Mouse (Mus musculus) Patski (cell line): ENCODE measurements around the gene Ccl2. TPM values are rescaled to one million over a fixed set of nuclear protein-coding genes. Genes with fewer than 3 reads are reported as not detected.

Experiments
- ATAC-seq: fragments of 100-300 bp; one replicate; pipeline ENCODE4 v1.8.0; 2021
- CTCF ChIA-PET: fragments of 350-600 bp; sonication (Branson Sonifier 250); formaldehyde crosslinking; loops from one replicate; lab custom pipeline; 2022; ENCODE audit warnings: inconsistent platforms; lab: Charles Lee
- POLR2A ChIA-PET: fragments of 350-600 bp; sonication (Branson Sonifier 250); formaldehyde crosslinking; loops from one replicate; lab custom pipeline; 2022; ENCODE audit warnings: antibody characterized with exemption, inconsistent platforms; lab: Charles Lee
- DNase-seq: peaks from one replicate; pipeline ENCODE4 v3.0.0-alpha.2; 2011; ENCODE audit warnings: low read depth, low spot score
- H3K27me3 ChIP-seq: fragments of 371-371 bp; one replicate; pipeline ENCODE4 v1.5.1; 2021
- CTCF ChIP-seq: fragments of 100-300 bp; IDR thresholded peaks from one replicate; pipeline ENCODE4 v1.5.1; 2021
- in situ Hi-C: fragments of 300-500 bp; cut with MboI; formaldehyde crosslinking; loops from 3 replicates; pipeline ENCODE4 v1.11.1; 2018; ENCODE audit warnings: low pct_unique_long_range_greater_than_20kb, mixed read lengths
- polyA plus RNA-seq: library from polyadenylated mRNA; unstranded; gene quantifications from one replicate; pipeline ENCODE4 v1.2.3, GENCODE M21; 2021

The Ccl2 gene
- polyA plus RNA-seq, 1 experiment from 2014 or later, result 382 TPM

DNA sequence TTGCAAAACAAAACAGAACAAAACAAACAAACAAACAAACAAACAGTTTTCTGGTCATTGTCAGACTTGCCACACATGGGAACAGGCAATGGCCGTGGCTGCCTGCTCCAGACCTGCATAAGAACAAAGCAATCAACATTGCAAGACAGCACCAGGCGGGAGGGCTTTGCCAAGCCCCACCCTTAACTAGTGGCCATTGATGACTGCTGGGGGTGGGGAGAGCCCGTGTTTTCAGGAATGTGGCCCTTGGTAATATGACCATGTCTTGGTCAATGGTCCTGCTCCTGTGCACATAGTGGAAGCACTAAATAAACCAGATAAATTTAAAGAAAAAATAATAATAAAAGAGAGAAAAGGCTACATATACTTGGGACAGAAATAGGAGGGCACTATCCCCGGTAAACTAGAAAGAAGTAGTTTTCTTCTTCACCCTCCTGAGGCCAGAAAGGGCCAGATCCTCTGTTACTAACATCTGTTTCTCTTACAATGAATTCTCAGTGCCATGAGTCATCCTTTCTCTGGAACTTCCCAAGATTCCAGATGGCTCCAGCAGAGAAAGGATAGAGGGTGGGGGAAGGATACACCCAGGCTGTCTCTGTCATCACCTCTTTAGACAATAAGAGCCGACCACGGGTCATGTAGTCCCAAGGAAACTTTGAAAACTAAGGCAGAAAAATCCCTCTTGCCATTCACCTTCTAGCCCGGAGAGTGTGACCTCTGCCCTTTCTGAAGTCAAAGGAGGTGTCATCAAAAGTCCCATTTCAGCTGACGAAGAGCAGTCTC is 23.8 kb upstream of the Ccl2 start:
- no peak for DNase-seq
- in situ Hi-C loops, result no loop called here
- TF ChIP-seq CTCF, result no peak

DNA sequence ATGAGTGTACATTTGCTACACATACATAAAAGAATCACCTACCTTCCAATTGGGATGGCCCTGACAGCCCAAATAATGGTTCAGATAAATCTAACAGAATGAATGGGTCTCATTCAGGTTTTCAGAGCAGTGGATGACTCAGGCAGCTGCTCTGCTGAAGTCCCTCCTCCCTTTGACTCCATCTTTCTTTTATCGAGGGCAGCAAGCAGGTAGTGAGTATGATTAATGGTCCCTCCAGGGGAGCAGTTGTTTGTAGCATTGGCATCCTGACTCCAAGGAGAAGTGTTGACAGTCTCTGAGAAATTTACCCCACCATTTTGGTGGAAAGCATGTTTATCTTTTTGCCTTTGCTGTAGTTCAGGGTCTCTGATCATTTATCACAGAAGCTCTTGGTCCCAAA is 21.6 kb upstream of the Ccl2 start:
- in situ Hi-C loops, result no loop called here
- POLR2A ChIA-PET, result no interaction called here

More for the DNA sequence above, 23.8 kb upstream of the Ccl2 start:
- ChIA-PET CTCF (no interaction called here), POLR2A (interaction anchor here (1.2 kb wide), 1 partner anchor 23 kb away, joined by 6 read pairs; the partner anchor contains the start of gene Ccl2)
- H3K27me3 ChIP-seq, result no peaks in the 10 kb centered on the region
- ATAC-seq, result peak; percentile 63

DNA sequence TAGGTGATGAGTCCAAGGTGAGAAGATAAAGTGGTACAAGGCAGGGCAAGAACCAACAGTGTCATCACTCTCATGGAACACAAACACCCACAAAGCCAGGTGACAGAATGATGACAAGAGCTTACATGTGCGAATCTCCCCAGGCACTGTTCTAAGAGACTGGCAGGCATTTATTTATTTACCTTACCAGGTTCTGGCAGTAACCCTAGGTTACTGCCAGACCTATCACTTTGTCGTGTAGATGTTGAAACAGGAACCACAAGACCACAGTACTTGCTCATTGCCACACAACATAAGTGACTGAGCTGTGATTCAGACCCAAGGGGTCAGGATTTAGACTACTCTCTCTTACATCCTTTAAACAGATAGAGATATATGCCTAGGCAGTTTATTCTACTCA is 20.3 kb upstream of the Ccl2 start:
- ATAC-seq (peak; percentile 61), DNase-seq (no peak)
- ChIA-PET POLR2A (interaction anchor here (0.6 kb wide), 1 partner anchor 347 kb away, joined by 6 read pairs; no protein-coding TSS in a partner anchor), CTCF (interaction anchor here (1.4 to 2.5 kb wide), 4 partner anchors 18 to 30 kb away, joined by 3 to 8 read pairs (median 4); partner anchors contain the start of genes Ccl7 and Gm17268)
- H3K27me3 ChIP-seq, result no peaks in the 10 kb centered on the region
- TF ChIP-seq CTCF, result no peak
- in situ Hi-C loops, result no loop called here

More for the DNA sequence above, 21.6 kb upstream of the Ccl2 start:
- CTCF ChIA-PET, result interaction anchor here (1.2 to 1.7 kb wide), 2 partner anchors 16 to 17 kb away, joined by 3 to 4 read pairs; no protein-coding TSS in a partner anchor
- no peak for DNase-seq
- no peak for TF ChIP-seq CTCF
- no peaks in the 10 kb centered on the region for H3K27me3 ChIP-seq
- no peak for ATAC-seq

DNA sequence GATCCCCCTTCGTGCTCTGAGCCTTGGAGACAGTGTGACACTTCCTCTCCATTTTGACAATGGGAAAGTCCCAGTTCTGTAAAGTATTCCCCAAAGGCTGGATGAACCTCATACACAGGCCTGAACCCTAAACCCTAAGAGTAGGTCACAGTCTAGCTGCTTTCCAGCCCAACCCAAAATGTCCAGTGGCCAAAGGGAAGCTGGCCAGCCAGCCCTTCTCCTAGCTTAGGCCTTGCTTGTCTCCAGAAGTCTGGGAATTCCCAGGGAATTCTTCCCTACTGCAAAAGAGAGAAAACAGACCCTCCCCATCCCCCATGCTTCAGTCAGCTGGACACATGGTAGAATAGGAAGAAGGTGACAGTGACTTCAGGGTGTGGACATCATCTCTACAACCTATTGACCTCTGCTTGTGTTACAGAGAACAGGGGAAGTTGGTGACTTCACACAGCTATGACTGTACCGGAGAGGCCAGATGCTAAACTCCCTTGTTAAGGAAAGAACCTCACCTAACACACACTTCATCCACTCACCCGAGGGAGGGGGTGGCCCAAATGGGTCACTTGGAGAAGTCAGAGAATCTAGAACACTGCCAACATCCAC is 19.1 kb upstream of the Ccl2 start:
- ChIA-PET POLR2A (no interaction called here), CTCF (interaction anchor here (1.3 to 2.5 kb wide), 3 partner anchors 9 to 29 kb away, joined by 3 to 8 read pairs (median 3); partner anchors contain the start of genes Ccl7 and Gm17268)
- no peak for DNase-seq
- ATAC-seq, result no peak
- no peak for TF ChIP-seq CTCF
- no peaks in the 10 kb centered on the region for H3K27me3 ChIP-seq
- in situ Hi-C loops, result no loop called here

DNA sequence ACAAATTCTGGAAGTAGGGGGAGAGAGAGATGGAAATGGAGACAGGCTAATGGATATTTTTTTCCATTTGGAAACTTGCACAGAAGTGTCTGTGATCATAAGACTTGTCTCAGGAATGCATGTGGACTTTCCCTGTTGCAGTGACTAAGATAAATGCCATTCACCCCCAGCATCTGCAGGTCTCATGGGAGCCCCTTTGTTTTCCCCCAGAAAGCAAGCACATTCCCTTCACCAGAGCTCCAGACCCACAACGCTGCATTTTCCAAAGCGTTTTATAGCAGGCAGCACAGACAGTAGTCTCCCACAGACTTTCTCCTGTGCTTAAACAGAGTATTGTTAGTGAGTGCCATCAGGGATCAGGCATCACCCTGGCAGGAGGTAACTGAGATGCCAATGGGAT is 16.0 kb upstream of the Ccl2 start:
- peak; percentile 61 for ATAC-seq
- ChIA-PET CTCF (interaction anchor here (1.0 to 1.7 kb wide), 3 partner anchors 11 to 13 kb away, joined by 4 to 8 read pairs (median 5); no protein-coding TSS in a partner anchor), POLR2A (interaction anchor here (1.2 to 1.8 kb wide), 2 partner anchors 15 to 16 kb away, joined by 7 read pairs; partner anchors contain the start of gene Ccl2)
- no peak for DNase-seq
- in situ Hi-C loops, result no loop called here
- no peaks in the 10 kb centered on the region for H3K27me3 ChIP-seq
- no peak for TF ChIP-seq CTCF

DNA sequence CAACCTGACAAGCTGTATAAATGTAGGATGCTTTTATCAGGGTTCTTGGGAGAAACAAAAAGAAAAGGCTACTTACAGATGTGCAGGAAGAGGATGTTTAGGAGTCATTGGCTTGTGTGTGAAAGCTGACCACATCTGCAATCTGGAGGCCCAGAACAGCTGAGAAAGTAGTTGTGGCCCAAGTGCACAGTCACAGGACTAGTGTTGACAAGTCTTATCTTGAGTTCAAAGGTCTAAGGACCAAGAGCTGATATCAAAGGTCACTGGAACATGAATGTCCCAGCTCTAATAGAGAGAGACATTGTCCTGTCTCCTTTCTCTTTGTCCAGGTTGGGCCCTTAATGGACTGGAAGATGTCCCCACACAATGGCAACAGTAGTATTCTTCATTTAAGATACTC is 15.6 kb upstream of the Ccl2 start:
- CTCF ChIA-PET, result interaction anchor here (1.0 to 1.7 kb wide), 4 partner anchors 11 to 155 kb away, joined by 3 to 8 read pairs (median 4); no protein-coding TSS in a partner anchor
- DNase-seq (no peak), ATAC-seq (no peak)
- TF ChIP-seq CTCF, result no peak
- H3K27me3 ChIP-seq, result no peaks in the 10 kb centered on the region
- in situ Hi-C loops, result no loop called here
- POLR2A ChIA-PET, result interaction anchor here (0.6 to 1.8 kb wide), 3 partner anchors 16 to 23 kb away, joined by 5 to 7 read pairs (median 7); partner anchors contain the start of gene Ccl2

DNA sequence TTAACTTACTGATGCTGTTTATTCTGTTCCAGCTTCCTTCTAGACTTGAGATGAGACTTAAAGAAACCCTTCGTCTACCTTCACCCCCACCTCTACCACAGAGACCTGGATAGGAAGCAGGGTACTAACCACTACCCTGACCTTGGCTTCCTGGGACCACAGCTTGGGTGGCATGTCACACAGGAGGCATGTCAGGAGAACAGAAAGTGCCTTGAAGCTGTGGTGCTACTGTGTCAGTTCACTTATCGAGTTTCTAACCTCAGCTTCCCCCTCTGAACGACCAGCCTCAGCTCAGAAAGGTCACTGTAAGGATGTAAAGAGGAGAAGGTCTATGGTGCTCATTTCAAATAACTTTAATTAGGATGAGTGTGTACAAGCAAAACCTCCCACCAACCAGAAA is 14.0 kb upstream of the Ccl2 start:
- ATAC-seq, result no peak
- CTCF ChIA-PET, result interaction anchor here (1.1 to 1.6 kb wide), 2 partner anchors 12 to 19 kb away, joined by 3 to 8 read pairs; no protein-coding TSS in a partner anchor
- DNase-seq, result no peak
- in situ Hi-C loops, result no loop called here
- TF ChIP-seq CTCF, result no peak
- H3K27me3 ChIP-seq, result no peaks in the 10 kb centered on the region
- POLR2A ChIA-PET, result interaction anchor here (2.0 kb wide), 1 partner anchor 15 kb away, joined by 5 read pairs; no protein-coding TSS in a partner anchor

GRCm38 (mm10) chr11:82022504-82023056 is 12.8 kb upstream of the Ccl2 start:
- ATAC-seq, result no peak
- H3K27me3 ChIP-seq, result no peaks in the 10 kb centered on the region
- TF ChIP-seq CTCF, result no peak
- ChIA-PET CTCF (interaction anchor here (0.9 to 1.6 kb wide), 3 partner anchors 11 to 26 kb away, joined by 3 to 8 read pairs (median 4); no protein-coding TSS in a partner anchor), POLR2A (no interaction called here)
- in situ Hi-C loops, result no loop called here
- no peak for DNase-seq

DNA sequence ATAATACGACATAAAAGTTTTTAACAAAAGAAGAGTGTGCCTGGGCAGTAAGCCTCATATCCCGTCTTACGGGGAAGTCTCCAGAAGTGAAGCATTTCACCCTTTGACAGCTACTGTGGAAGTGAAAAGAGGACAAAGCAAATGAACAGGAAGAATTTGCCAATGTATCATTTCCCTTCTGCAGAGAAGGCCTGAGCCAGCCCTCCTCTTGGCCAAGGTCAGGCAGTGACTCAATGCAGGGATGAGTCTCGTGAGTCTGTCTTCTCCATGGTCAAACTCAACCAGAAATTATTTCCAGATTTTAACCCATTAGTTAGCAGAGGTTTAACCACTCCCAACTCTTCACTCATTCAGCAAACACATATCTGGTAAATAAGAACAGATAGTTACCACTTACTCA is 11.6 kb upstream of the Ccl2 start:
- ATAC-seq, result no peak
- POLR2A ChIA-PET, result no interaction called here
- no peaks in the 10 kb centered on the region for H3K27me3 ChIP-seq
- in situ Hi-C loops, result no loop called here
- CTCF ChIA-PET, result no interaction called here
- DNase-seq, result no peak
- no peak for TF ChIP-seq CTCF

DNA sequence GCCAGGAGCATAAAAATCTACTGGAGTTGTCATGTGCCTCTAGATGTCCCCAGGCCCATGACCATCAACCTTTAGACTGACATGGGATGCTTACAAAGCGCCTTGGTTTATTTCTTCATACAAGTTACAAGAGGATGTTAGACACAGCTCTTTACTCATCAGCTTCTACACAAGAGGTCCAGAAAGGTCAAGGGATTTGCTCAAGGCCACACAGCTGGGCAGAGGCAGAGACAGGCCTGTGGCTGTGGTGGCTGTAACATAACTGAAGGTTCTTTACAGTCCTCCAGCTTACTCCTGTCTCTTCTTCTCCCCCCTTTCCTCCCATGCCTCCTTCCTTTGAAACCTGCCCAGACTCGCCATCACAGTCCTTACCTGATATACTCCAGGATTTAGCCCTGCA is 5.2 kb upstream of the Ccl2 start:
- TF ChIP-seq CTCF, result no peak
- in situ Hi-C loops, result loop anchor here (25.0 kb wide), 1 partner anchor 832 kb away; the partner anchor contains the start of gene Rffl
- no peak for DNase-seq

More for the DNA sequence above, 5.2 kb upstream of the Ccl2 start:
- ChIA-PET POLR2A (no interaction called here), CTCF (interaction anchor here (0.7 to 3.3 kb wide), 9 partner anchors 9 to 145 kb away, joined by 3 to 12 read pairs (median 3); partner anchors contain the start of gene Gm17268)
- no peak for ATAC-seq
- no peaks in the 10 kb centered on the region for H3K27me3 ChIP-seq
